18 mouse cellular contexts compared by ENCODE assay signal in genomic region chr5:118571504-118571903, GRCm38 (mm10). TPM values are rescaled to one million over a fixed set of nuclear protein-coding genes. Genes with fewer than 3 reads are reported as not detected.
DNase-seq lines count a peak whose midpoint lies in the region; ATAC-seq and TF ChIP-seq lines count a peak whose summit lies in the region.
"Had no signal": no experiment of that assay in that cellular context is flagged by ENCODE, and none has a peak within 500 bp of the region (broad histone marks: within the 10 kb centered on the region; RNA-seq: fewer than 3 reads in every experiment).

No protein-coding gene starts in this region.

- H3K9me3 ChIP-seq in kidney, embryonic 16.5 days (ENCODE audit: low read length), result no peaks in the 10 kb centered on the region
- H3K9me3 ChIP-seq in liver, embryonic 15.5 days (replicated peaks), result no peaks in the 10 kb centered on the region
- H3K9me3 ChIP-seq in midbrain, embryonic 11.5 days (ENCODE audit: control insufficient read depth, low read length), result no peaks in the 10 kb centered on the region
- H3K9me3 ChIP-seq: lung, embryonic 15.5 days; stomach, embryonic 15.5 days had no signal

- no peak for TF ChIP-seq CTCF in layer of hippocampus, adult 2 months (conservative IDR thresholded peaks at IDR 0.05)

- H3K27me3 ChIP-seq in kidney, embryonic 16.5 days (ENCODE audit: insufficient read depth, low read length), result 0 out of 2 replicates have a peak, but pooled peaks cover 2% of the 10 kb centered on the region
- no peaks in the 10 kb centered on the region for H3K27me3 ChIP-seq in liver, embryonic 15.5 days
- no peaks in the 10 kb centered on the region for H3K27me3 ChIP-seq in midbrain, embryonic 11.5 days (ENCODE audit: control insufficient read depth, insufficient read depth, low read length)
- H3K27me3 ChIP-seq: lung, embryonic 15.5 days; Patski; stomach, embryonic 15.5 days had no signal

- H3K4me1 ChIP-seq in kidney, embryonic 16.5 days (ENCODE audit: insufficient read depth, low read length), result peaks cover 52% of the 10 kb centered on the region
- H3K4me1 ChIP-seq in liver, embryonic 15.5 days (replicated peaks), result peaks cover 85% of the 10 kb centered on the region
- peaks cover 40% of the 10 kb centered on the region for H3K4me1 ChIP-seq in midbrain, embryonic 11.5 days (ENCODE audit: control insufficient read depth, insufficient read depth, low read length)

- H3K4me3 ChIP-seq in kidney, embryonic 16.5 days (ENCODE audit: low read length), result no peak overlapping the region
- H3K4me3 ChIP-seq in liver, embryonic 15.5 days (replicated peaks), result no peak overlapping the region
- H3K4me3 ChIP-seq in layer of hippocampus, adult 2 months, result no peak overlapping the region
- no peak overlapping the region for H3K4me3 ChIP-seq in midbrain, embryonic 11.5 days (ENCODE audit: low read depth, low read length)
- H3K4me3 ChIP-seq: lung, embryonic 15.5 days; stomach, embryonic 15.5 days had no signal

- no peak for ATAC-seq in kidney, embryonic 16.5 days (ENCODE audit: low FRiP score, low TSS enrichment)
- ATAC-seq in liver, embryonic 15.5 days (ENCODE audit: insufficient read depth), result peak; percentile 70
- no peak for ATAC-seq in midbrain, embryonic 11.5 days (ENCODE audit: low FRiP score)
- ATAC-seq: forebrain, embryonic 16.5 days; Patski had no signal

- H3K36me3 ChIP-seq in kidney, embryonic 16.5 days (ENCODE audit: insufficient read depth, low read length), result no peaks in the 10 kb centered on the region
- 0 out of 2 replicates have a peak, but pooled peaks cover 4% of the 10 kb centered on the region for H3K36me3 ChIP-seq in liver, embryonic 15.5 days (replicated peaks)
- no peaks in the 10 kb centered on the region for H3K36me3 ChIP-seq in midbrain, embryonic 11.5 days (ENCODE audit: control insufficient read depth, insufficient read depth, low read length)
- H3K36me3 ChIP-seq: lung, embryonic 15.5 days; stomach, embryonic 15.5 days had no signal

- H3K27ac ChIP-seq in kidney, embryonic 16.5 days (ENCODE audit: low read length), result no peak overlapping the region
- H3K27ac ChIP-seq in liver, embryonic 15.5 days (replicated peaks), result 0 out of 2 replicates have a peak overlapping the region, but pooled peaks have one; percentile 19
- no peak overlapping the region for H3K27ac ChIP-seq in layer of hippocampus, adult 2 months
- H3K27ac ChIP-seq in midbrain, embryonic 11.5 days (ENCODE audit: low read depth, low read length), result no peak overlapping the region
- H3K27ac ChIP-seq: hindbrain, embryonic 14.5 days; kidney, postnatal 0 days; lung, embryonic 15.5 days; stomach, embryonic 15.5 days had no signal

- no peak overlapping the region for H3K9ac ChIP-seq in kidney, embryonic 16.5 days (replicated peaks; ENCODE audit: low read length)
- H3K9ac ChIP-seq in liver, embryonic 15.5 days, result no peak overlapping the region
- no peak overlapping the region for H3K9ac ChIP-seq in midbrain, embryonic 11.5 days (ENCODE audit: low read length)
- H3K9ac ChIP-seq: hindbrain, embryonic 14.5 days; lung, embryonic 15.5 days; stomach, embryonic 15.5 days had no signal

- no peak overlapping the region for H3K4me2 ChIP-seq in kidney, embryonic 16.5 days (replicated peaks; ENCODE audit: low read depth, low read length)
- no peak overlapping the region for H3K4me2 ChIP-seq in liver, embryonic 15.5 days
- no peak overlapping the region for H3K4me2 ChIP-seq in midbrain, embryonic 11.5 days
- H3K4me2 ChIP-seq: hindbrain, embryonic 14.5 days; lung, embryonic 15.5 days; stomach, embryonic 15.5 days had no signal

- 62% methylated on average over 4 of the region's 4 CpGs for WGBS in kidney, embryonic 16.5 days
- 67% methylated on average over 4 of the region's 4 CpGs for WGBS in liver, embryonic 15.5 days (ENCODE audit: insufficient replicate concordance)
- 53% methylated on average over 4 of the region's 4 CpGs for WGBS in midbrain, embryonic 11.5 days

- peak; percentile 40 for DNase-seq in adrenal gland, postnatal 10 days
- DNase-seq in adrenal gland, adult 8-10 months, result no peak
- DNase-seq in kidney, adult 8-10 months, result peak; percentile 48 to 68
- peak; percentile 70 for DNase-seq in adipocyte (ENCODE audit: low spot score)
- no peak for DNase-seq in layer of hippocampus, adult 2 months (ENCODE audit: low spot score in 2 of 2)
- no peak for DNase-seq in midbrain, embryonic 11.5 days (ENCODE audit: low spot score, missing footprints)
- DNase-seq: cerebellum, postnatal 25 days; heart, adult 18-20 months; heart, postnatal 10 days; right cerebral cortex, adult 18-20 months had no signal

RNA-seq across cellular contexts. Expression of gene Med13l, which starts 11.0 kb away (rescaled TPM):
- total RNA-seq in adrenal gland, postnatal 10 days (2021), result 10 to 100 TPM; 39.0 to 43.6 TPM
- 10 to 100 TPM; 30.6 to 46.4 (median 40.2) TPM for total RNA-seq in adrenal gland, adult 8-10 months (2022)
- polyA plus RNA-seq in kidney, embryonic 16.5 days (2015; fragmentation: Nextera tagmentation; extraction: Ambion mirVana), result 8.2 and 9.1 TPM in 2 replicates
- 11.0 and 13.3 TPM in 2 replicates for polyA plus RNA-seq in liver, embryonic 15.5 days (2015; fragmentation: Nextera tagmentation; extraction: Ambion mirVana)
- total RNA-seq in layer of hippocampus, adult 2 months (2021), result 100 to 1,000 TPM; 121 to 128 TPM
- 9.0 and 9.8 TPM in 2 replicates for polyA plus RNA-seq in midbrain, embryonic 11.5 days (2014; fragmentation: Nextera tagmentation; extraction: Ambion mirVana)

Comparison
In these comparisons a context has a peak if more than half of its experiments do, and no peak if none do; other contexts are left out.
1. DNase-seq: peak in adrenal gland, postnatal 10 days (single experiment), kidney, adult 8-10 months (2 of 2) and adipocyte (single experiment); none in adrenal gland, adult 8-10 months (single experiment), layer of hippocampus, adult 2 months (0 of 2) and midbrain, embryonic 11.5 days (single experiment).